Mouse (Mus musculus) left cerebral cortex, postnatal 25 days (tissue): Measurements from ENCODE around the gene Tgfbi. TPM values are rescaled to one million over a fixed set of nuclear protein-coding genes. Genes with fewer than 3 reads are reported as not detected.
A peak's percentile ranks its signal among the peaks of the same experiment; 100 is the strongest.

Source experiments
- DNase-seq, 2 experiments: peaks; one replicate each; pipeline ENCODE4 v3.0.0; 2022; ENCODE audit warnings: low spot score in 2 of 2, mixed read lengths in 1 of 2
- intact Hi-C: fragments of 180-260 bp; cut with DNase I; formaldehyde crosslinking; loops from one replicate; pipeline ENCODE4 v1.15.1; 2025
- total RNA-seq, 2 experiments: library from RNA; stranded (reverse); gene quantifications; 2 replicates each; pipeline ENCODE4 v1.2.3; 2021

Gene Tgfbi
- total RNA-seq: 1 to 10 TPM; 3.8 to 4.1 TPM

- peak in 1 of 2 experiments; percentile 26 for DNase-seq
- intact Hi-C loops: no loop called here
Observed at GRCm38 (mm10) chr13:56609103-56609856, at the start of gene Tgfbi. Gene Tgfbi, plus strand, starts transcription at chr13:56609523.

- DNase-seq: no peak
- intact Hi-C loops: loop anchor here (5.0 kb wide), 4 partner anchors 82 to 177 kb away; no protein-coding TSS in a partner anchor
Observed at GRCm38 (mm10) chr13:56559841-56560370, 49.4 kb upstream of the Tgfbi start.

- intact Hi-C loops: loop anchor here (5.0 kb wide), 1 partner anchor 81 kb away; no protein-coding TSS in a partner anchor
- no peak for DNase-seq
Observed at GRCm38 (mm10) chr13:56561129-56561528, 48.2 kb upstream of the Tgfbi start.

GRCm38 (mm10) chr13:56563075-56563474, 46.2 kb upstream of the Tgfbi start:
- intact Hi-C loops: loop anchor here (5.0 kb wide), 1 partner anchor 79 kb away; no protein-coding TSS in a partner anchor
- peak; percentile 28 for DNase-seq

GRCm38 (mm10) chr13:56566336-56566735, 43.0 kb upstream of the Tgfbi start:
- intact Hi-C loops: no loop called here
- DNase-seq: no peak

- no peak for DNase-seq
- intact Hi-C loops: no loop called here
Observed at GRCm38 (mm10) chr13:56571645-56572044, 37.7 kb upstream of the Tgfbi start.

GRCm38 (mm10) chr13:56575074-56575473, 34.2 kb upstream of the Tgfbi start:
- intact Hi-C loops: loop anchor here (5.0 kb wide), 2 partner anchors 67 to 82 kb away; no protein-coding TSS in a partner anchor
- no peak for DNase-seq

- peak; percentile 51 to 65 for DNase-seq
- intact Hi-C loops: loop anchor here (5.0 kb wide), 2 partner anchors 66 to 81 kb away; no protein-coding TSS in a partner anchor
Observed at GRCm38 (mm10) chr13:56575701-56576321, 33.5 kb upstream of the Tgfbi start.

- DNase-seq: no peak
- intact Hi-C loops: loop anchor here (5.0 kb wide), 2 partner anchors 64 to 79 kb away; no protein-coding TSS in a partner anchor
Observed at GRCm38 (mm10) chr13:56578097-56578496, 31.2 kb upstream of the Tgfbi start.

GRCm38 (mm10) chr13:56580450-56580849, 28.9 kb upstream of the Tgfbi start:
- intact Hi-C loops: no loop called here
- peak in 1 of 2 experiments; percentile 54 for DNase-seq

- intact Hi-C loops: no loop called here
- DNase-seq: no peak
Observed at GRCm38 (mm10) chr13:56581512-56581911, 27.8 kb upstream of the Tgfbi start.

- peak in 1 of 2 experiments; percentile 30 for DNase-seq
- intact Hi-C loops: no loop called here
Observed at GRCm38 (mm10) chr13:56581961-56582434, 27.3 kb upstream of the Tgfbi start.

- intact Hi-C loops: no loop called here
- no peak for DNase-seq
Observed at GRCm38 (mm10) chr13:56582720-56583119, 26.6 kb upstream of the Tgfbi start.

- DNase-seq: no peak
- intact Hi-C loops: no loop called here
Observed at GRCm38 (mm10) chr13:56586046-56586445, 23.3 kb upstream of the Tgfbi start.

- DNase-seq: no peak
- intact Hi-C loops: no loop called here
Observed at GRCm38 (mm10) chr13:56588454-56589117, 20.7 kb upstream of the Tgfbi start.

- intact Hi-C loops: no loop called here
- DNase-seq: no peak
Observed at GRCm38 (mm10) chr13:56590202-56590601, 19.1 kb upstream of the Tgfbi start.

GRCm38 (mm10) chr13:56591191-56591590, 18.1 kb upstream of the Tgfbi start:
- no peak for DNase-seq
- intact Hi-C loops: no loop called here

- intact Hi-C loops: no loop called here
- DNase-seq: no peak
Observed at GRCm38 (mm10) chr13:56591939-56592338, 17.4 kb upstream of the Tgfbi start.

- DNase-seq: no peak
- intact Hi-C loops: no loop called here
Observed at GRCm38 (mm10) chr13:56593196-56593595, 16.1 kb upstream of the Tgfbi start.

GRCm38 (mm10) chr13:56593961-56594391, 15.3 kb upstream of the Tgfbi start:
- peak; percentile 17 to 78 for DNase-seq
- intact Hi-C loops: no loop called here
